Mouse (Mus musculus) testis, adult 10 weeks (tissue): ENCODE results near the gene Defb36. TPM values are rescaled to one million over a fixed set of nuclear protein-coding genes. Genes with fewer than 3 reads are reported as not detected.

Experiments
- polyA plus RNA-seq: library from polyadenylated mRNA; stranded (reverse); fragments of 350-450 nt; fragmentation: Illumina TruSeq; extraction: RNeasy Lipid Tissue Mini Kit (QIAGEN cat#74804); gene quantifications from one replicate; pipeline ENCODE4 v1.2.3, GENCODE M21; 2014; ENCODE audit warnings: low read depth, low replicate concordance

The Defb36 gene
- 3.6 TPM for polyA plus RNA-seq

GRCm38 (mm10) chr2:152604057-152604456 lies at the start of gene Defb36:
TSS of gene Defb36 (plus strand) at chr2:152604327.

GRCm38 (mm10) chr2:152569038-152569437 lies 35.1 kb upstream of the Defb36 start, which contains the start of gene Gm17416:
TSS of gene Gm17416 (plus strand) at chr2:152569338.

GRCm38 (mm10) chr2:152572114-152572794 lies 31.9 kb upstream of the Defb36 start, which contains the start of gene Defb21:
TSS of gene Defb21 (plus strand) at chr2:152572744.

GRCm38 (mm10) chr2:152580107-152580506 lies 24.0 kb upstream of the Defb36 start, which contains the start of gene Defb19:
TSS of gene Defb19 (minus strand) at chr2:152580312.

GRCm38 (mm10) chr2:152599299-152599698 lies 4.8 kb upstream of the Defb36 start, which contains the start of gene Defb45:
TSS of gene Defb45 (minus strand) at chr2:152599399.

GRCm38 (mm10) chr2:152622953-152623352 lies 18.8 kb downstream of the Defb36 start, which contains the start of gene Defb25:
TSS of gene Defb25 (minus strand) at chr2:152623053.

GRCm38 (mm10) chr2:152626774-152627591 lies 22.9 kb downstream of the Defb36 start, which contains the start of gene Rem1:
TSS of gene Rem1 (plus strand) at chr2:152626951.

Other genes starting within 250 kb of the Defb36 start
- not detected for gene Nrsn2, start 227.7 kb upstream of the Defb36 start, polyA plus RNA-seq
- gene Sox12, start 206.3 kb upstream of the Defb36 start, polyA plus RNA-seq, result 0.66 TPM
- 2.5 TPM for gene Zcchc3, start 189.3 kb upstream of the Defb36 start, polyA plus RNA-seq
- 73.2 TPM for gene 6820408C15Rik, start 188.7 kb upstream of the Defb36 start, polyA plus RNA-seq
- not detected for gene Defb23, start 139.7 kb upstream of the Defb36 start, polyA plus RNA-seq
- not detected for gene Defb20, start 127.3 kb upstream of the Defb36 start, polyA plus RNA-seq
- 1.5 TPM for gene Defb22, start 114.2 kb upstream of the Defb36 start, polyA plus RNA-seq
- gene Defb26, start 92.6 kb upstream of the Defb36 start, polyA plus RNA-seq, result not detected
- gene Defb28, start 86.1 kb upstream of the Defb36 start, polyA plus RNA-seq, result 3.7 TPM
- gene Defb29, start 64.2 kb upstream of the Defb36 start, polyA plus RNA-seq, result not detected
- not detected for gene Gm17416, start 35.0 kb upstream of the Defb36 start, polyA plus RNA-seq
- 9.7 TPM for gene Defb21, start 31.6 kb upstream of the Defb36 start, polyA plus RNA-seq
- 297 TPM for gene Defb19, start 24.0 kb upstream of the Defb36 start, polyA plus RNA-seq
- gene Defb45, start 4.9 kb upstream of the Defb36 start, polyA plus RNA-seq, result 22.0 TPM
- not detected for gene Defb25, start 18.7 kb downstream of the Defb36 start, polyA plus RNA-seq
- 0.24 TPM for gene Rem1, start 22.6 kb downstream of the Defb36 start, polyA plus RNA-seq
- gene H13, start 65.1 kb downstream of the Defb36 start, polyA plus RNA-seq, result 21.1 TPM
- gene Mcts2, start 82.7 kb downstream of the Defb36 start, polyA plus RNA-seq, result 91.3 TPM
- gene Id1, start 131.9 kb downstream of the Defb36 start, polyA plus RNA-seq, result 1.1 TPM
- not detected for gene Cox4i2, start 149.8 kb downstream of the Defb36 start, polyA plus RNA-seq
- gene Bcl2l1, start 227.4 kb downstream of the Defb36 start, polyA plus RNA-seq, result 42.9 TPM
- gene Tpx2, start 243.6 kb downstream of the Defb36 start, polyA plus RNA-seq, result 63.4 TPM